Comparison of ENCODE assay signal across 16 mouse cellular contexts in genomic region chr6:108883826-108884225, GRCm38 (mm10).
"Had no signal": no experiment of that assay in that cellular context is flagged by ENCODE, and none has a peak within 500 bp of the region (broad histone marks: within the 10 kb centered on the region; RNA-seq: fewer than 3 reads in every experiment).

No protein-coding gene starts in this region.

- DNase-seq: lung, adult 2 months; lung, postnatal 14 days; lung, postnatal 36 days; right cerebral cortex, postnatal 14 days; thymus, adult 2 months; thymus, postnatal 25 days; thymus, postnatal 4 days had no signal

- H3K36me3 ChIP-seq: lung, embryonic 15.5 days; midbrain, embryonic 13.5 days; midbrain, embryonic 15.5 days; neural tube, embryonic 12.5 days; stomach, embryonic 15.5 days had no signal

- H3K4me1 ChIP-seq: lung, embryonic 15.5 days; midbrain, embryonic 13.5 days; midbrain, embryonic 15.5 days; neural tube, embryonic 12.5 days; stomach, embryonic 15.5 days had no signal

- ATAC-seq: midbrain, embryonic 13.5 days; midbrain, embryonic 15.5 days had no signal

- H3K9me3 ChIP-seq: lung, embryonic 15.5 days; midbrain, embryonic 13.5 days; midbrain, embryonic 15.5 days; stomach, embryonic 15.5 days had no signal

- H3K27ac ChIP-seq: lung, embryonic 15.5 days; macrophage; midbrain, embryonic 13.5 days; midbrain, embryonic 15.5 days; neural tube, embryonic 12.5 days; stomach, embryonic 15.5 days; stomach, postnatal 0 days had no signal

- H3K27me3 ChIP-seq: lung, embryonic 15.5 days; megakaryocyte, embryonic 14.5 days; midbrain, embryonic 13.5 days; midbrain, embryonic 15.5 days; neural tube, embryonic 12.5 days; stomach, embryonic 15.5 days had no signal

- H3K4me3 ChIP-seq: lung, embryonic 15.5 days; midbrain, embryonic 13.5 days; midbrain, embryonic 15.5 days; neural tube, embryonic 12.5 days; stomach, embryonic 15.5 days had no signal

- H3K9ac ChIP-seq: lung, embryonic 15.5 days; midbrain, embryonic 13.5 days; midbrain, embryonic 15.5 days; neural tube, embryonic 12.5 days; stomach, embryonic 15.5 days had no signal

- H3K4me2 ChIP-seq: lung, embryonic 15.5 days; midbrain, embryonic 11.5 days; midbrain, embryonic 13.5 days; midbrain, embryonic 15.5 days; neural tube, embryonic 12.5 days; stomach, embryonic 15.5 days had no signal
